Mouse (Mus musculus): ENCODE results near the gene Fastk. TPM values are rescaled to one million over a fixed set of nuclear protein-coding genes. Genes with fewer than 3 reads are reported as not detected.

Fastk gene
- total and polyA plus RNA-seq, 2 experiments = 22.3 to 166 TPM

GRCm38 (mm10) chr5:24452030-24452690 lies 7.1 kb upstream of the Fastk start, which contains the start of gene Agap3:
Gene Agap3, plus strand, starts transcription at chr5:24452177.
- Histone ChIP-seq H3K4me3 (ENCODE audit: insufficient read depth, low read depth, low read length) (peak within 1 kb of the TSS; percentile 73), H3K36me3 (ENCODE audit: control insufficient read depth, insufficient read depth, low read length) (no peaks in the 10 kb centered on the region), H3K9ac (ENCODE audit: low read depth, low read length) (peak within 1 kb of the TSS; percentile 86), H3K27me3 (ENCODE audit: control insufficient read depth, insufficient read depth, low read length) (no peaks in the 10 kb centered on the region), H3K27ac (replicated peaks; ENCODE audit: insufficient read depth, low read depth, low read length) (peak within 1 kb of the TSS; percentile 72), H3K4me1 (ENCODE audit: control insufficient read depth, insufficient read depth, low read length) (peaks cover 12% of the 10 kb centered on the region), H3K79me2 (ENCODE audit: control insufficient read depth, insufficient read depth, low read length) (peaks cover 31% of the 10 kb centered on the region)
- WGBS = under 1% methylated on average over 78 of the region's 85 CpGs
- TF ChIP-seq CTCF (IDR thresholded peaks at IDR 0.05; ENCODE audit: low read depth, low read length) (no peak), POLR2A (IDR thresholded peaks at IDR 0.05; ENCODE audit: extremely low read depth, insufficient read depth, low read length) (no peak)
- no peak for DNase-seq (ENCODE audit: extremely low read depth, low read depth, low spot score)

- WGBS = 7% methylated on average over 58 of the region's 66 CpGs
- H3K36me3 ChIP-seq (ENCODE audit: control insufficient read depth, insufficient read depth, low read length) = no peaks in the 10 kb centered on the region
- peak overlapping the region; percentile 72 for H3K27ac ChIP-seq (replicated peaks; ENCODE audit: insufficient read depth, low read depth, low read length)
- peak; percentile 78 for DNase-seq (ENCODE audit: extremely low read depth, low read depth, low spot score)
- peaks cover 17% of the 10 kb centered on the region for H3K4me1 ChIP-seq (ENCODE audit: control insufficient read depth, insufficient read depth, low read length)
- TF ChIP-seq CTCF (IDR thresholded peaks at IDR 0.05; ENCODE audit: low read depth, low read length) (no peak), POLR2A (IDR thresholded peaks at IDR 0.05; ENCODE audit: extremely low read depth, insufficient read depth, low read length) (peak; percentile 67; the same call in 1 of the 2 replicates)
- no peaks in the 10 kb centered on the region for H3K27me3 ChIP-seq (ENCODE audit: control insufficient read depth, insufficient read depth, low read length)
- H3K4me3 ChIP-seq (ENCODE audit: insufficient read depth, low read depth, low read length) = peak overlapping the region; percentile 73
- H3K79me2 ChIP-seq (ENCODE audit: control insufficient read depth, insufficient read depth, low read length) = peaks cover 29% of the 10 kb centered on the region
- peak overlapping the region; percentile 86 for H3K9ac ChIP-seq (ENCODE audit: low read depth, low read length)
Observed at GRCm38 (mm10) chr5:24451264-24452029, 6.4 kb upstream of the Fastk start.

- peaks cover 12% of the 10 kb centered on the region for H3K79me2 ChIP-seq (ENCODE audit: control insufficient read depth, insufficient read depth, low read length)
- H3K36me3 ChIP-seq (ENCODE audit: control insufficient read depth, insufficient read depth, low read length) = no peaks in the 10 kb centered on the region
- peak; percentile 88 for DNase-seq (ENCODE audit: extremely low read depth, low read depth, low spot score)
- H3K27ac ChIP-seq (replicated peaks; ENCODE audit: insufficient read depth, low read depth, low read length) = peak within 1 kb of the TSS; percentile 66
- TF ChIP-seq POLR2A (IDR thresholded peaks at IDR 0.05; ENCODE audit: extremely low read depth, insufficient read depth, low read length) (no peak), CTCF (IDR thresholded peaks at IDR 0.05; ENCODE audit: low read depth, low read length) (no peak)
- H3K9ac ChIP-seq (ENCODE audit: low read depth, low read length) = peak within 1 kb of the TSS; percentile 54
- 4% methylated on average over 34 of the region's 34 CpGs for WGBS
- H3K4me3 ChIP-seq (ENCODE audit: insufficient read depth, low read depth, low read length) = peak within 1 kb of the TSS; percentile 51
- peaks cover 20% of the 10 kb centered on the region for H3K4me1 ChIP-seq (ENCODE audit: control insufficient read depth, insufficient read depth, low read length)
- no peaks in the 10 kb centered on the region for H3K27me3 ChIP-seq (ENCODE audit: control insufficient read depth, insufficient read depth, low read length)
Observed at GRCm38 (mm10) chr5:24447624-24448298, 2.7 kb upstream of the Fastk start, which contains the start of gene Tmub1. Gene Tmub1, minus strand, starts transcription at chr5:24447854.

GRCm38 (mm10) chr5:24446630-24447029 lies 1.5 kb upstream of the Fastk start:
- no peak for TF ChIP-seq CTCF (IDR thresholded peaks at IDR 0.05; ENCODE audit: low read depth, low read length)
- no peak for TF ChIP-seq POLR2A (IDR thresholded peaks at IDR 0.05; ENCODE audit: extremely low read depth, insufficient read depth, low read length)
- WGBS = 98% methylated on average over 7 of the region's 7 CpGs
- H3K27me3 ChIP-seq (ENCODE audit: control insufficient read depth, insufficient read depth, low read length) = no peaks in the 10 kb centered on the region
- no peak overlapping the region for H3K9ac ChIP-seq (ENCODE audit: low read depth, low read length)
- no peak for DNase-seq (ENCODE audit: extremely low read depth, low read depth, low spot score)
- no peak overlapping the region for H3K4me3 ChIP-seq (ENCODE audit: insufficient read depth, low read depth, low read length)
- H3K4me1 ChIP-seq (ENCODE audit: control insufficient read depth, insufficient read depth, low read length) = peaks cover 19% of the 10 kb centered on the region
- no peak overlapping the region for H3K27ac ChIP-seq (replicated peaks; ENCODE audit: insufficient read depth, low read depth, low read length)
- H3K79me2 ChIP-seq (ENCODE audit: control insufficient read depth, insufficient read depth, low read length) = peaks cover 7% of the 10 kb centered on the region; the same call in 1 of the 2 replicates
- no peaks in the 10 kb centered on the region for H3K36me3 ChIP-seq (ENCODE audit: control insufficient read depth, insufficient read depth, low read length)

- H3K9ac ChIP-seq (ENCODE audit: low read depth, low read length) = peak overlapping the region; percentile 70
- H3K4me1 ChIP-seq (ENCODE audit: control insufficient read depth, insufficient read depth, low read length) = peaks cover 17% of the 10 kb centered on the region
- no peak for DNase-seq (ENCODE audit: extremely low read depth, low read depth, low spot score)
- WGBS = 49% methylated on average over 20 of the region's 20 CpGs
- TF ChIP-seq POLR2A (IDR thresholded peaks at IDR 0.05; ENCODE audit: extremely low read depth, insufficient read depth, low read length) (no peak), CTCF (IDR thresholded peaks at IDR 0.05; ENCODE audit: low read depth, low read length) (no peak)
- H3K27me3 ChIP-seq (ENCODE audit: control insufficient read depth, insufficient read depth, low read length) = no peaks in the 10 kb centered on the region
- peak overlapping the region; percentile 78 for H3K4me3 ChIP-seq (ENCODE audit: insufficient read depth, low read depth, low read length)
- peaks cover 7% of the 10 kb centered on the region; the same call in 1 of the 2 replicates for H3K79me2 ChIP-seq (ENCODE audit: control insufficient read depth, insufficient read depth, low read length)
- H3K27ac ChIP-seq (replicated peaks; ENCODE audit: insufficient read depth, low read depth, low read length) = peak overlapping the region; percentile 82
- H3K36me3 ChIP-seq (ENCODE audit: control insufficient read depth, insufficient read depth, low read length) = no peaks in the 10 kb centered on the region; the same call in 1 of the 2 replicates
Observed at GRCm38 (mm10) chr5:24445428-24446080, 467 bp upstream of the Fastk start.

All from liver, adult 2 months (tissue).